Mouse (Mus musculus): ENCODE measurements at regions not wholly inside any gene's neighbourhood (a gene's known extent, or its start where the extent isn't known, plus 50 kb on each side); places are given as distances from the start of the nearest gene placed in this dataset.

GRCm38 (mm10) chr14:105732221-105733012 lies 164.2 kb downstream of the Spry2 start:
- dilution Hi-C loops (cut with MboI; ENCODE audit: extremely low pct_ligation_motif_present, extremely low pct_unique_long_range_greater_than_20kb, low sequenced_read_pairs), result no loop called here

GRCm38 (mm10) chr14:105730786-105731185 lies 165.8 kb downstream of the Spry2 start:
- Histone ChIP-seq H3K79me2 (replicated peaks; ENCODE audit: control insufficient read depth, extremely low read depth, insufficient read depth, poor library complexity, severe bottlenecking) (no peaks in the 10 kb centered on the region), H3K4me3 (replicated peaks in 1 of 3; ENCODE audit: low read depth in 2 of 3, low read length in 2 of 3, poor library complexity in 1 of 3) (no peak overlapping the region), H3K27me3 (replicated peaks) (no peaks in the 10 kb centered on the region), H3K4me1 (ENCODE audit: control insufficient read depth in 1 of 2, insufficient read depth in 2 of 2) (no peaks in the 10 kb centered on the region), H3K9ac (ENCODE audit: insufficient read depth, low read depth) (no peak overlapping the region), H3K9me3 (replicated peaks; ENCODE audit: low read length) (peaks cover 25% of the 10 kb centered on the region), H3K27ac (ENCODE audit: insufficient read depth, low read depth) (no peak overlapping the region), H3K36me3 (replicated peaks in 1 of 2; ENCODE audit: control insufficient read depth in 1 of 2, insufficient read depth in 1 of 2, low read length in 1 of 2) (no peaks in the 10 kb centered on the region), H3K4me2 (ENCODE audit: insufficient read depth, low read depth, poor library complexity, severe bottlenecking) (no peak overlapping the region)
- no peak for DNase-seq (ENCODE audit: extremely low read depth)
- dilution Hi-C loops (cut with MboI; ENCODE audit: extremely low pct_ligation_motif_present, extremely low pct_unique_long_range_greater_than_20kb, low sequenced_read_pairs) (no loop called here), in situ Hi-C loops (cut with MboI; ENCODE audit: low pct_ligation_motif_present, low pct_unique_long_range_greater_than_20kb, low sequenced_read_pairs) (no loop called here)
- TF ChIP-seq JUN (IDR thresholded peaks at IDR 0.05; ENCODE audit: insufficient read depth, low read depth, low read length), result no peak
- no peak for TF ChIP-seq MAZ (IDR thresholded peaks at IDR 0.05; ENCODE audit: low read depth, low read length)
- TF ChIP-seq NELFE (IDR thresholded peaks at IDR 0.05; ENCODE audit: low read depth, low read length), result no peak
- TF ChIP-seq GABPA (IDR thresholded peaks at IDR 0.05; ENCODE audit: insufficient replicate concordance, low read depth, low read length), result no peak
- TF ChIP-seq UBTF (IDR thresholded peaks at IDR 0.05; ENCODE audit: low read depth, low read length), result no peak
- no peak for TF ChIP-seq SIN3A (IDR thresholded peaks at IDR 0.05; ENCODE audit: low read length)
- TF ChIP-seq POLR2AphosphoS2 (IDR thresholded peaks at IDR 0.05; ENCODE audit: low read depth, low read length), result no peak
- TF ChIP-seq BHLHE40 (IDR thresholded peaks at IDR 0.05; ENCODE audit: low read depth, low read length), result no peak
- TF ChIP-seq ELF1 (IDR thresholded peaks at IDR 0.05; ENCODE audit: low read depth, low read length), result no peak
- TF ChIP-seq EP300 (IDR thresholded peaks at IDR 0.05; ENCODE audit: low read length), result no peak
- no peak for TF ChIP-seq POLR2A (IDR thresholded peaks at IDR 0.05; ENCODE audit: low read depth, low read length)
- no peak for TF ChIP-seq ETS1 (conservative IDR thresholded peaks at IDR 0.05; ENCODE audit: low read depth, low read length)
- TF ChIP-seq IRF4 (IDR thresholded peaks at IDR 0.05; ENCODE audit: low read depth, low read length), result no peak
- no peak for TF ChIP-seq MXI1 (IDR thresholded peaks at IDR 0.05; ENCODE audit: low read depth, low read length)
- TF ChIP-seq CHD1 (IDR thresholded peaks at IDR 0.05; ENCODE audit: low read depth, low read length), result no peak
- no peak for TF ChIP-seq NRF1 (IDR thresholded peaks at IDR 0.05; ENCODE audit: low read depth, low read length)
- no peak for TF ChIP-seq E2F4 (IDR thresholded peaks at IDR 0.05; ENCODE audit: insufficient replicate concordance, low read depth, low read length)
- TF ChIP-seq CTCF (conservative IDR thresholded peaks at IDR 0.05 in 1 of 2, IDR thresholded peaks at IDR 0.05 in 1 of 2; ENCODE audit: low read depth in 2 of 2, low read length in 2 of 2), result no peak
- no peak for TF ChIP-seq CHD2 (IDR thresholded peaks at IDR 0.05; ENCODE audit: low read length)
- TF ChIP-seq HCFC1 (IDR thresholded peaks at IDR 0.05; ENCODE audit: low read depth, low read length), result no peak

More at GRCm38 (mm10) chr14:105732221-105733012, 164.2 kb downstream of the Spry2 start:
- Histone ChIP-seq H3K27ac (ENCODE audit: insufficient read depth, low read depth) (no peak overlapping the region), H3K4me2 (ENCODE audit: insufficient read depth, low read depth, poor library complexity, severe bottlenecking) (no peak overlapping the region), H3K9me3 (replicated peaks; ENCODE audit: low read length) (peaks cover 20% of the 10 kb centered on the region), H3K9ac (ENCODE audit: insufficient read depth, low read depth) (no peak overlapping the region), H3K36me3 (replicated peaks in 1 of 2; ENCODE audit: control insufficient read depth in 1 of 2, insufficient read depth in 1 of 2, low read length in 1 of 2) (no peaks in the 10 kb centered on the region), H3K27me3 (replicated peaks) (no peaks in the 10 kb centered on the region), H3K79me2 (replicated peaks; ENCODE audit: control insufficient read depth, extremely low read depth, insufficient read depth, poor library complexity, severe bottlenecking) (no peaks in the 10 kb centered on the region), H3K4me1 (ENCODE audit: control insufficient read depth in 1 of 2, insufficient read depth in 2 of 2) (no peaks in the 10 kb centered on the region), H3K4me3 (replicated peaks in 1 of 3; ENCODE audit: low read depth in 2 of 3, low read length in 2 of 3, poor library complexity in 1 of 3) (no peak overlapping the region)
- in situ Hi-C loops (cut with MboI; ENCODE audit: low pct_ligation_motif_present, low pct_unique_long_range_greater_than_20kb, low sequenced_read_pairs), result no loop called here
- no peak for TF ChIP-seq POLR2A (IDR thresholded peaks at IDR 0.05; ENCODE audit: low read depth, low read length)
- DNase-seq (ENCODE audit: extremely low read depth), result no peak

Measured in CH12.LX (cell line).